Mouse (Mus musculus): ENCODE data around the gene Myo1d. TPM values are rescaled to one million over a fixed set of nuclear protein-coding genes. Genes with fewer than 3 reads are reported as not detected.

Myo1d gene
- total RNA-seq, 4 experiments from 2014 or later = 8.2 to 11.1 (median 10.2) TPM

DNA sequence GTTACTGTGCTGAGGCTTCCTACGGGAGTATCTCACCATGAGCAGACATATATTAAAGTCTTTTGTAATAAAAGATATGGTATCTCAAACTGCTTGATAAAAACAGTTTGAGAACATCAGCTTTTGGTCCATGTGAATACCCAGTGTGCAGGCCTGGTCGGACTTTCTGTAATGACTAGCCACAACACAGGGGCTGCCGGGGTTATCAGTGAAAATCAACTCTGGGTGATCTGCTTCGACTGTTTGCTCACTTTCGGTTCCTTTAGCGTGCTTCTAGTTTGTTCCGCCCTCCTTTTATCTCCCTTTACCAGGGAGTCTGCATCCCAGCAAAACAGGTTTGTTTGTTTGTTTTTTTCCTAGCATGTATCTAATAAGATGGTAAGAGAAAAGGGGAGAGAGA, 3.6 kb upstream of the Myo1d start:
- DNase-seq (ENCODE audit: low spot score in 2 of 2) = no peak

GRCm38 (mm10) chr11:80781535-80781934, 1.7 kb upstream of the Myo1d start:
- DNase-seq (ENCODE audit: low spot score in 2 of 2) = no peak

DNA sequence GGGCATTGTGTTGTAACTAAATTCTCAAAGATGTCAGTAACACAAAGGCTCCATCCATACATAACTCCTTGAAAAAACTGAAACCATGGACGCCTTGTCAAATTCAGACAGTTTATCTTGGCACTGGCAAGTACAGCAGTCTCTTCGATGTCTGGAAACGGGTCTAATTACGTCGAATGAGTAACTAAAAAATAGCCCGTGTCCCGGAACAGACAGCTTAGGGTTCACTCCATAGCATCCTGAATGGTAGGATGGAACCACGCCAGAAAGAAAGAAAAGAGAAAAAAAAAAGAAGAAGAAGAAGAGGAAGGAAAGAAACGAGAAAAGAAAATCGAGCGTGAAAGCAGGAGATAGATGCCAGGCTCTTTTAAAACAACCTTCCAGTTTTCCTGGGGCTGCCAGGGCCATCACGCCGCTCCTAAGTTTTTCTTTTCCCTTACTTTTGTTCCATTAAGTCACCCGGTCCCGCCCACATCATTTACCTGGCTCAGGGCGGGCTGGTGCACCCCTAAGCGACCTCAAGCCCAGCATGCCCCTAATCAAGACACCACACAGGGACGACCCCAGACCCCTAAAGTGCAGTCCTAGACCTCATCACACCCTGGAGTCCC, 804 bp downstream of the Myo1d start:
- no peak for DNase-seq (ENCODE audit: low spot score in 2 of 2)

DNA sequence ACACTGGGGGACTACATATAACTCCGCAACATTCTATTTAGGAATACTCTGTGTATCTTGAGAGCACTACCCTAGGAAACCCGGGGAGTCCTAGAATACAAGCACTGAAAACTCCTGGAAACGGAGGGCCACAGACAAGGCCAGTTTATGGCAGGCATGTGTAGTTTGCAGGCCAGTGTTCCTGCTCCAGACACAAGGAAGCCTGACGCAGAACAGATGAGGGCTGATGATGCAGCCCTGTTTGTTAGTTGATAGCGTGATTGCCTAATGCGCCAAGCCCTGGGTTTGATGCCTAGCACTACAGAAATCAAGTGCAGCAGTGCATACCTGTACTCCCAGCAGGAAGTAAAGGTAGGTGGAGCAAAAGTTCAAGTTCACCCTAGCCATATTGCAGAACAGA, 1.7 kb downstream of the Myo1d start:
- DNase-seq (ENCODE audit: low spot score in 2 of 2) = no peak

DNA sequence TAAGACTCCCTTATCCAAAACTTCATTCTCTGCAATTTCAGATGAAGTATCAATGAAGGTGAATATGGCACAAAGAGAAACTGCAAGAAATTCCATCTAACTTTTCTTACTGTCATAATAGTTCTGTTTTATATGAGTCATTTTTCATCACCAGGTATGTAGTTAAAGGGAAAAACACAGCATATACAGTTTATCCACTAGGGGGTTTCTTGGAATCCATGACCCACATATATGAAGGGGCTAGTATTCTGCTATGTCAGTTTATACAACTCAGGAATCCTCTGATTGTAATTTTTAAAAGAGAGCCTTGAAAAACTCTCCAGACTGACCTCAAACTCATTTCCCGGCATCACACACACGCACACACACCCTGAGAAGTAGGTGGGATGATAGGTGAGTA, 2.1 kb downstream of the Myo1d start:
- DNase-seq (ENCODE audit: low spot score in 2 of 2) = no peak

DNA sequence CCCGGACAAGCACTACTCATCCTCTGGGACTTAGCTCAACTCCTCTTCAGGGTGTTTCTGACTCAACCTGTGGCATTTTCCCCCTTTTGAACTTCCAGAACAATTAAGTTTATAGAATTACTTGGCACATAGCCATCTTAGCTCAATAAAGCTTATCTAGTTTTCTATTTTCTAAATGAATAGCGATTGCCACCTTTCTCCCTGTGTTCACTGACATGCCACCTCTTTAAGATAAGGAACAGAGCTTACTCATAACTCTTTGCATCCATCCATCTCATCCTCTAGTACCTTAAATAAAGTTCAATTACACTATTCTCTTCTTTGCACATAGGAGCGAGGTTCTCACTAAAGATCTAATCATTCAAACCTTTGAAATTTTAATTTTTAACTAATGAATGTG, 4.3 kb downstream of the Myo1d start:
- no peak for DNase-seq (ENCODE audit: low spot score in 2 of 2)

DNA sequence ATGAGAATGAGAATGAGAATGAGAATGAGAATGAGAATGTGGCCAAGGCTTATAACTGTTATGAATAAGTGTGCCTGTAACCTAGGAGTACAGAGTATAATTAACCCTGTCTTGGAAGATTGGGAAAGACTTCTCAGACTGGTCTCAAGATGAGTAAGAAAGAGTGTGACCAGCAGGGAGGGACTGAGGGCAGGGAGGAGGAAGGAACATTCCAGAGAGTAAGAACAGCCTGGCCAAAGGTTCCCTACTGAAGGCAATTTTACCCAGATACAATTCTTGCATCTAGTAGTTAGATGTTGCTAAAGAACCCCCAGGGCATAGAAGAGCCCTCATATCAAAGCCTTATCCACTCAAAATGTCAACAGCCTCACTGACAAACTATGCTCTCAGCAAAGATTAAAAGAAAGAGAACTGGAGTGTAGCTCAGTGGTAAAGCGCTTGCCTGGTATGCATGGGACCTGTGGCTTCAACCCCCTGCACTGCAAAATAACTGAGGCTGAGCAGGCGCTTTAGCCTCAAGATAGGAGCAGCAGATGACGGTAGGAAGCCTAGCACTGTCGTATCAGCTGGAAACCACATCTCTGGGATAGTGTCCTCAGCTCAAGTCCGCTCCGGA, 7.1 kb downstream of the Myo1d start:
- no peak for DNase-seq (ENCODE audit: low spot score in 2 of 2)

DNA sequence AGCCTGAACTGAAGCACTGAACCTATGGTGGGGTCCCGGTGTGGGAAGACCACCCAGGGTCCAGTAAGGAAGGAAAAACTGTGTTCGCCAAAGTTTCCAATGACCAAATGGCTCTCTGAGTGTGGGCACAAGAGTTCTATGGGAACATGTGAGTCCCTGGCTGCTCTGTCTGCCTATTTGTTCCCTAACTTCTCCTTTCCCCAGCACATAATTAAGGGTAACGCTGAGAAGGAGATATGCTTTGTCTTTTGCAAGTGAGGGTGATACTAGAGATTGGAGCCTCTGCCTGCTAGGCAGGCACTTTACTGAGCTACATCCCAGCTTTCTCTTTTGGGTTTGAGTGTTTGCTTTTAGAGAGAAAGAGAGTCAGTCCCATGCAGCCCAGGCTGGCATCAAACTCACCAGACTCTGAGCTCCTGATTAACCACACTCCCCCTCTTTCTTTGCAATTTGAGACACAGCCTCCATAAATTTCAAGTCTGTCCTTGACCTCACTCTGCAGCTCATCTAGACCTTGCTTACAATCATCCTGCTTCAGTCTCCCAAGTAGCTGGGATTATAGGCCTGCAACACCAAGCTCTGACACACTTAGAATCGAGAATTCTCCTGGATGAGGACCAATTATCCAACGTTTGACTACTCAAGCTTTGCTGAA, 8.1 kb downstream of the Myo1d start:
- no peak for DNase-seq (ENCODE audit: low spot score in 2 of 2)

GRCm38 (mm10) chr11:80771186-80771585, 8.6 kb downstream of the Myo1d start:
- no peak for DNase-seq (ENCODE audit: low spot score in 2 of 2)

DNA sequence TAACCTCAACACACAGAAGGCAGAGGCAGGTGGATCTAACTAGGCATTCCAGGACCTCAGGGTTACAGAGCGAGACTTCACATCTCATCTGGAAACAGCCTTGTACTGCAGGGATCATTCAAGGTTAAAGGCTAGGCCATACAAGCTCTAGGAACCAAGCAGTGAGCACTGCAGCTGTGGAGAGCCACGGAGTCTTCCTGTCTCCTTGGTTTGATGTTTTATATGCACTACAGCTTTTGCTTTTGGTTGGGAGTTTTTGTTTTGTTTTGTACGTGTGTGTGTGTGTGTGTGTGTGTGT, 12.6 kb downstream of the Myo1d start:
- DNase-seq (ENCODE audit: low spot score in 2 of 2) = no peak

DNA sequence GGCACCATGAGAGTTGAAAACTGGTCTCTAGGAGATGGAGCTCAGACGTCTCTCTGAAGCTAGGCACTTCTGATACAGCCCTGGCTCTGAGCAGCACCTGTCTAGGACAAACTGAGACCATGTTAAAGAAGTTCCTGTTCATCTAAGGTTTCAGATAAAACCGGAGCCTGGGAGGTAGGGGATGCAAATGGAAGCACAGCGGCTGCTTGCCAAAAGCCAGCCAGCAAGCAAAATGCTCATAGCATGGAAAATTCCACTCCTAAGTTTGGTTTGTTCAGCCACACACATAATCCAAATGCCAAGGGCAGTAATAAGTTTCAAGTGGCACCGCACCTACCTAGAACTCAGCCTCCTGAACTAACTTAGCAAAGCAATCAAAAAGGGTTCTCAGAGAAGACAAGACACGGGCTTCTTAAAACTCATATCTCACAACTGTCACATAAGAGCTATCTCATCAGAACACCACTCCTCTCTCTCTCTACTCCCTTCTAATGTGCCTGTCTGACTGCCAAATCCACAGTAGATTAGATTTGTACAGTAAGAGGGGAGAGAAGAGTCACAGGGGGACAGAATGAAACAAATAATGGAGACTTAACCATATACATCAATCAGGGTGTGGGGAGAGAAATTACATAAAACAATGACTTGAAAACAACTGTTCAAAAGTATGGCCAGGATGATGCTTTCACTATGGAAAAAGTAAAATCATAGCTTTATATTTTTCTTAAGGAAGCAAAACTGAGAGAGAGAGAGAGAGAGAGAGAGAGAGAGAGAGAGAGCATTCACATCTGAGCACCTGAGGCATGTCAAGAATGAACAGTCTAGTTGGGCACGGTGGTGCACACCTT, 13.1 kb downstream of the Myo1d start:
- no peak for DNase-seq (ENCODE audit: low spot score in 2 of 2)

DNA sequence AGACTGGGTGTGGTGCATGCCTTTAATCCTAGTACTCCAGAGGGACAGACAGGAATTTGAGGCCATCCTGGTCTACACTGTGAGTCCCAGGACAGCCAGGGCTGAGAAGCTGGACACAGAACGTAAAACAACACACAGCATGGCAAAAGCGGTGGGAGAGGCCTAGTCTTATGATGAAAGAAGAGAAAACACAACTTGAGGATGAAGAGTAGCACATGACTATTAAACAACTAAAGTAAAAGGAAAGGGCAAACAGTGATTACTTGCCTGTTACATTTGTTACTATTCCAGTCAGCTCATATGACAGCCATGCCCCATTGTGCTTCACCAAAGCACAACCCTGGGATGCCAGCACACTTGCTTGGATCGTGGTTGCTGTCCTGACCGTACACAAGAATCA, 13.8 kb downstream of the Myo1d start:
- DNase-seq (ENCODE audit: low spot score in 2 of 2) = no peak

GRCm38 (mm10) chr11:80762066-80762465, 17.8 kb downstream of the Myo1d start:
- no peak for DNase-seq (ENCODE audit: low spot score in 2 of 2)

GRCm38 (mm10) chr11:80761285-80761974, 18.4 kb downstream of the Myo1d start:
- DNase-seq (ENCODE audit: low spot score in 2 of 2) = no peak

GRCm38 (mm10) chr11:80759023-80759422, 20.8 kb downstream of the Myo1d start:
- no peak for DNase-seq (ENCODE audit: low spot score in 2 of 2)

DNA sequence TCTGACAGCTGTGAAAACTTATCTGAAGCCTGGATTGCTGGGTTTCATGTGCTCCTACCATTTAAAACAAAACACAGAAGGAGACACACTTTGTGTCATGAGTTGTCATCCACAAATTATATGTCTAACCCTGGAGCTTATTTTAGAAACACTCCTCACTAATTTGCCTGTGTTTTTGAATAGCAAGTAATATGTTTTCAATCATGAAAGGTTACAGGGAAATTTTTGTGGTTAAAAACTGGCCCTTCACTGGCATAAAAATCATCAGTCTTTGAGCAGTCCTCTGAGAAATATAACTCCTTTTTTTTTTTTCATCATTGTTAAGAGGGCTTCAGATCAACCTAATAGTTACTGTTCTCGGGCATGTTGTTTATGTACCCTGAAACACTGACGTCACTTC, 25.6 kb downstream of the Myo1d start:
- no peak for DNase-seq (ENCODE audit: low spot score in 2 of 2)

- DNase-seq (ENCODE audit: low spot score in 2 of 2) = no peak
Measured at GRCm38 (mm10) chr11:80751168-80751567, 28.7 kb downstream of the Myo1d start.

DNA sequence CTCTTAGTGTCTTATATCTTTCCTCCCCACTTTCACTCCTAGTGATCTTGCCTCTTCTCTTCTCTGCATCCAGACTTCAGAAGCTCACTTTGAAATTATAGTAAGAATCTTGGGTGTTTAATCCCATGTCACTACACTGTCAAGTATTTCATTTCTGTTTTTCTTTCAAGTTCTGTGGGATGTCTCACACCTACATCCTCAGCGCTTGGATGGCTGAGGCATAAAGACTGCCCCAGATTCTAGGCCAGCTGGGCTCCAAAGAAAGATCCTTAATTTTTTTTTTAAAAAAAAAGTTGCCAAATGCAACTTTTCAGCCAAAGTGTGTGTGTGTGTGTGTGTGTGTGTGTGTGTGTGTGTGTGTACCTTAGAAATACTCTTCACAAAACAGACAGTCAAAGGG, 30.6 kb downstream of the Myo1d start:
- DNase-seq (ENCODE audit: low spot score in 2 of 2) = no peak

DNA sequence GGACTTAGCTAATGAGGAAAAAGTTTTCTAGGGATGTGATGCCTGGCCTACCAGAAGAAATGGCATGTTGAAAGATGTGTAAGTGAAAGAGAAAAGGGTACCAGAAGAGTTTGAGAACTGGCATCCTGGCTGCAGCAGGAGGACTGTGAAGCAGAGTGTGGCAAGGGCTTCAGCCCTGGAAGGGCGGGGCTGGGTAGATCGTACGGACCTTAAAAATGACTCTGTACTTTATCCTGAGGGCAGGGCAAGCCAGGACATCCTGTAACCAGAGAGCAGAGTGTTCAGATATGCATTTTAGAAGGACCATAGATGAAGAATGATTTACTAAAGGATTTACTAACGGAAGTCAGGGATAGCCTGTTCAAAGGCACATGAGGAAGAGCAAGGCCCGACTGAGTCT, 34.4 kb downstream of the Myo1d start:
- no peak for DNase-seq (ENCODE audit: low spot score in 2 of 2)

DNA sequence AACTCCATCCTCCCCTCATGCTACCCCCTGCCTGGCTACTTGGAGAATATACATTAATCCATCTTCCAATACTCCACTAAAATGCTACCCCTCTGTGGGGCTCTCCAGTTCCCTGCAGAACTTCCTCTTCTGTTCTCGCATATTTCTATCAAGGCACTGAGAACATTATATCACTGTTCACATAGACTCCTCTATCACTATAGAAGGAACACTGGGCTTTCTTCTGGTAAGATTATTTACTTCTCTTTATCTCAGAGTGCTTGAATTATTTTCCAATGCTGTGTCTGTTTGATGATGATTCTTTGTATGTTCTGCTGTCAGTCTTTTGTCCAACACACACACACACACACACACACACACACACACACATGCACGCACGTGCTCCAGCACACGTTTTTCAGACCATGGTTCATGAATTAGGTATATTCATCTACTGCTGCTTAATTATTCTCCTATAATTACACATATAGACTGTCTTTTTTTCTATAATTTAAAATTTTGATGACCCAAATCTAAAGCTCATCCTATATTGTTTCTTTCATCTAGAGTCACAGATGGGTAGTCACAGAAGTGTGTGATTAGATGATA, 35.9 kb downstream of the Myo1d start:
- no peak for DNase-seq (ENCODE audit: low spot score in 2 of 2)

DNA sequence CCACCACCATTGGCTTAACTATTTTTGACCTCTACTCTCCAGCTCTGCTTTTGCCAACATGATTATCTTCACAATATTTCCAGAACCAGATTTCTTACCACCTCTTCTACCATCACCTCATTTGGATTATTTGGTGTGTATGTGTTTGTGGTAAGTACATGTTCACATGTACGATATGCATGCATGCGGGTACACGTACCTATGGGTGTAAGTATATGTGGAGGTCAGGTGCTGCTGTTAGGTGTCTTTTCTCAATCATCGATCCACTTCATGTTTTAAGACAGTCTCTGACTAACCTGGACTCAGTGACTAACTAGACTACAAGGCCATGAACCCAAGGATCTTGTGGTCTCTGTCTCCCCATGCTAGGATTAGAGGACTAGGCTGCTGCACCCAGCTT, 37.4 kb downstream of the Myo1d start:
- no peak for DNase-seq (ENCODE audit: low spot score in 2 of 2)
